Mouse (Mus musculus): ENCODE data around the gene Jmjd7. TPM values are rescaled to one million over a fixed set of nuclear protein-coding genes. Genes with fewer than 3 reads are reported as not detected.

The Jmjd7 gene
- 7.2 and 12.6 TPM in 2 replicates for total RNA-seq (2012; rRNA removed)

- Histone ChIP-seq H3K36me3 (ENCODE audit: control insufficient read depth, insufficient read depth, low read length, poor library complexity, severe bottlenecking) (peaks cover 15% of the 10 kb centered on the region; the same call in 1 of the 2 replicates), H3K4me3 (ENCODE audit: insufficient read depth in 1 of 2, low read depth in 1 of 2, low read length in 2 of 2, poor library complexity in 1 of 2, severe bottlenecking in 1 of 2) (peak within 1 kb of the TSS; percentile 74 to 99), H3K27ac (ENCODE audit: insufficient read depth, low read depth, low read length, poor library complexity, severe bottlenecking) (peak within 1 kb of the TSS; percentile 42; the same call in 1 of the 2 replicates), H3K9me3 (ENCODE audit: control insufficient read depth, insufficient read depth, low read depth, low read length) (no peaks in the 10 kb centered on the region), H3K4me1 (ENCODE audit: control insufficient read depth in 2 of 2, insufficient read depth in 2 of 2, low read length in 2 of 2, poor library complexity in 1 of 2) (peaks cover 0 to 4% of the 10 kb centered on the region in 2 experiments; a peak in 2 of 4 replicates), H3K9ac (ENCODE audit: insufficient read depth, low read depth, low read length, poor library complexity, severe bottlenecking) (peak within 1 kb of the TSS; percentile 77)
- DNase-seq (ENCODE audit: low read depth, low spot score), result peak; percentile 86
- TF ChIP-seq HCFC1 (IDR thresholded peaks at IDR 0.05; ENCODE audit: borderline replicate concordance, insufficient read depth, low read length), result no peak
- no peak for TF ChIP-seq CHD2 (IDR thresholded peaks at IDR 0.05; ENCODE audit: low read depth, low read length)
- TF ChIP-seq ZNF384 (IDR thresholded peaks at IDR 0.05; ENCODE audit: low read depth, low read length), result no peak
- no peak for TF ChIP-seq MAFK (IDR thresholded peaks at IDR 0.05; ENCODE audit: insufficient read depth, low read depth, low read length)
- no peak for TF ChIP-seq ZC3H11A (IDR thresholded peaks at IDR 0.05; ENCODE audit: borderline replicate concordance, low read depth, low read length)
- in situ Hi-C loops (cut with MboI; ENCODE audit: low sequenced_read_pairs in 2 of 2, unreplicated experiment in 2 of 2), result no loop called here
Observed at GRCm38 (mm10) chr2:120026984-120027949, at the start of gene Jmjd7, which contains the start of gene Gm28042. Gene Jmjd7 (plus strand): TSS chr2:120027483. Gene Gm28042 (plus strand): TSS chr2:120027493.

- DNase-seq (ENCODE audit: low read depth, low spot score), result no peak
- H3K4me3 ChIP-seq (ENCODE audit: insufficient read depth in 1 of 2, low read depth in 1 of 2, low read length in 2 of 2, poor library complexity in 1 of 2, severe bottlenecking in 1 of 2), result no peak overlapping the region
- in situ Hi-C loops (cut with MboI; ENCODE audit: low sequenced_read_pairs in 2 of 2, unreplicated experiment in 2 of 2), result no loop called here
- no peak overlapping the region for H3K9ac ChIP-seq (ENCODE audit: insufficient read depth, low read depth, low read length, poor library complexity, severe bottlenecking)
- no peaks in the 10 kb centered on the region for H3K9me3 ChIP-seq (ENCODE audit: control insufficient read depth, insufficient read depth, low read depth, low read length)
- TF ChIP-seq ZC3H11A (IDR thresholded peaks at IDR 0.05; ENCODE audit: borderline replicate concordance, low read depth, low read length) (no peak), ZNF384 (IDR thresholded peaks at IDR 0.05; ENCODE audit: low read depth, low read length) (no peak), CHD2 (IDR thresholded peaks at IDR 0.05; ENCODE audit: low read depth, low read length) (no peak), HCFC1 (IDR thresholded peaks at IDR 0.05; ENCODE audit: borderline replicate concordance, insufficient read depth, low read length) (no peak), MAFK (IDR thresholded peaks at IDR 0.05; ENCODE audit: insufficient read depth, low read depth, low read length) (no peak)
- peaks cover 0 to 4% of the 10 kb centered on the region in 2 experiments; a peak in 1 of 4 replicates for H3K4me1 ChIP-seq (ENCODE audit: control insufficient read depth in 2 of 2, insufficient read depth in 2 of 2, low read length in 2 of 2, poor library complexity in 1 of 2)
- no peak overlapping the region for H3K27ac ChIP-seq (ENCODE audit: insufficient read depth, low read depth, low read length, poor library complexity, severe bottlenecking)
- H3K36me3 ChIP-seq (ENCODE audit: control insufficient read depth, insufficient read depth, low read length, poor library complexity, severe bottlenecking), result no peaks in the 10 kb centered on the region
Observed at GRCm38 (mm10) chr2:119980343-119980986, 46.8 kb upstream of the Jmjd7 start.

- no peak for DNase-seq (ENCODE audit: low read depth, low spot score)
- Histone ChIP-seq H3K36me3 (ENCODE audit: control insufficient read depth, insufficient read depth, low read length, poor library complexity, severe bottlenecking) (no peaks in the 10 kb centered on the region), H3K4me3 (ENCODE audit: insufficient read depth in 1 of 2, low read depth in 1 of 2, low read length in 2 of 2, poor library complexity in 1 of 2, severe bottlenecking in 1 of 2) (no peak overlapping the region), H3K9ac (ENCODE audit: insufficient read depth, low read depth, low read length, poor library complexity, severe bottlenecking) (no peak overlapping the region), H3K4me1 (ENCODE audit: control insufficient read depth in 2 of 2, insufficient read depth in 2 of 2, low read length in 2 of 2, poor library complexity in 1 of 2) (peaks cover 3 to 6% of the 10 kb centered on the region in 2 experiments; a peak in 1 of 4 replicates), H3K9me3 (ENCODE audit: control insufficient read depth, insufficient read depth, low read depth, low read length) (no peaks in the 10 kb centered on the region), H3K27ac (ENCODE audit: insufficient read depth, low read depth, low read length, poor library complexity, severe bottlenecking) (no peak overlapping the region)
- no peak for TF ChIP-seq HCFC1 (IDR thresholded peaks at IDR 0.05; ENCODE audit: borderline replicate concordance, insufficient read depth, low read length)
- TF ChIP-seq ZNF384 (IDR thresholded peaks at IDR 0.05; ENCODE audit: low read depth, low read length), result no peak
- no peak for TF ChIP-seq ZC3H11A (IDR thresholded peaks at IDR 0.05; ENCODE audit: borderline replicate concordance, low read depth, low read length)
- TF ChIP-seq CHD2 (IDR thresholded peaks at IDR 0.05; ENCODE audit: low read depth, low read length), result no peak
- no peak for TF ChIP-seq MAFK (IDR thresholded peaks at IDR 0.05; ENCODE audit: insufficient read depth, low read depth, low read length)
- in situ Hi-C loops (cut with MboI; ENCODE audit: low sequenced_read_pairs in 2 of 2, unreplicated experiment in 2 of 2), result no loop called here
Observed at GRCm38 (mm10) chr2:119981631-119982030, 45.7 kb upstream of the Jmjd7 start.

- no peak overlapping the region for H3K27ac ChIP-seq (ENCODE audit: insufficient read depth, low read depth, low read length, poor library complexity, severe bottlenecking)
- no peak overlapping the region for H3K9ac ChIP-seq (ENCODE audit: insufficient read depth, low read depth, low read length, poor library complexity, severe bottlenecking)
- in situ Hi-C loops (cut with MboI; ENCODE audit: low sequenced_read_pairs in 2 of 2, unreplicated experiment in 2 of 2), result no loop called here
- no peak overlapping the region for H3K4me3 ChIP-seq (ENCODE audit: insufficient read depth in 1 of 2, low read depth in 1 of 2, low read length in 2 of 2, poor library complexity in 1 of 2, severe bottlenecking in 1 of 2)
- TF ChIP-seq ZNF384 (IDR thresholded peaks at IDR 0.05; ENCODE audit: low read depth, low read length) (no peak), ZC3H11A (IDR thresholded peaks at IDR 0.05; ENCODE audit: borderline replicate concordance, low read depth, low read length) (no peak), HCFC1 (IDR thresholded peaks at IDR 0.05; ENCODE audit: borderline replicate concordance, insufficient read depth, low read length) (no peak), MAFK (IDR thresholded peaks at IDR 0.05; ENCODE audit: insufficient read depth, low read depth, low read length) (no peak), CHD2 (IDR thresholded peaks at IDR 0.05; ENCODE audit: low read depth, low read length) (no peak)
- peaks cover 3% of the 10 kb centered on the region in 2 experiments; a peak in 1 of 4 replicates for H3K4me1 ChIP-seq (ENCODE audit: control insufficient read depth in 2 of 2, insufficient read depth in 2 of 2, low read length in 2 of 2, poor library complexity in 1 of 2)
- peak; percentile 31 for DNase-seq (ENCODE audit: low read depth, low spot score)
- no peaks in the 10 kb centered on the region for H3K9me3 ChIP-seq (ENCODE audit: control insufficient read depth, insufficient read depth, low read depth, low read length)
- H3K36me3 ChIP-seq (ENCODE audit: control insufficient read depth, insufficient read depth, low read length, poor library complexity, severe bottlenecking), result no peaks in the 10 kb centered on the region
Observed at GRCm38 (mm10) chr2:119985871-119986270, 41.4 kb upstream of the Jmjd7 start.

Data from ES-E14 (cell line).